Mouse (Mus musculus) lung, postnatal 4 days (tissue): ENCODE results near the gene Il1a.

Source experiments
- DNase-seq, 2 experiments: peaks; one replicate each; pipeline ENCODE4 v3.0.0; 2021

Il1a gene

DNA sequence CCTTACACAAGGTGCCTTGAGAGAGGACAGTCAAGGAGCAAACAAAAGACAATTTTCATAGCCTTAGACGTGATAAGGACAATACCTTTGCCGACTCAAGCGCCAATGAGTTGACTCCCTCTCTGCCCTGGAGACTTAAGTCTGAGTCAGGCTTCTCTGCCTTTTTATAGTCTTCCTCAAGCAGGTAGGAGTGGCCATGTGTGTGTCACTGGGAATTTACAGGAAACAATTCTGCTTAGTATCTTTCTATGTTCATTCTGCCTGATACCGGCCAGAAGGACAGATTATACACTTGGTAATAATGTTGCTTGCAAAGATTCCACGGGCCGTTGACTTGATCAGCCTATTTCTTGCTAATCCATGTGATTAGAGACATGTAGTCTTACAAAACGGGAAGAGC is at the start of gene Il1a:
Gene Il1a, minus strand, starts transcription at position 137 of the 400 bp plus-strand sequence.
- no peak for DNase-seq

DNA sequence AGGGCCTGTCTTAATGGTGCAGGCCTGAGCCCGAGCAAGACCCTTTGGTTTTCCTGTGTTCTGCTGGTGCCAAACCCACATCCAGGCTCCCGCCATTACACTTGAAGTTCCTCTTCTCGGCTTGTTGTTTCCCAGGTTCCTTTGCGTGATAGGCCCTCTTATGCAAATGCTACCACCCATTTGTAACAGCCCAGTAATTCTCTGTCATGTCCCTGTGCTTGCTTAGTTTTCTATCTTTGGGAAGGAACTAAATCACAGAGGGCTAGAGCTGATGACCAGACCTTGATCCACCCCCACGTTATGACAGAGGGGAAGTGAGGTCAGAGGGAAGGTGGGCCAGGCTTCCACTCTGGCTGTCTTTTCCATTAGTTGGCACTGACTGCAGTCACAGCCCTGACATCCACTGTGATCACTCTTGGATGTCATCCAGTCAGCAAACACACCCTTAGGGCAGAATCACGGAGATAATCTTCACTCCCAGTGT is 28.4 kb upstream of the Il1a start:
- DNase-seq = peak; percentile 43

DNA sequence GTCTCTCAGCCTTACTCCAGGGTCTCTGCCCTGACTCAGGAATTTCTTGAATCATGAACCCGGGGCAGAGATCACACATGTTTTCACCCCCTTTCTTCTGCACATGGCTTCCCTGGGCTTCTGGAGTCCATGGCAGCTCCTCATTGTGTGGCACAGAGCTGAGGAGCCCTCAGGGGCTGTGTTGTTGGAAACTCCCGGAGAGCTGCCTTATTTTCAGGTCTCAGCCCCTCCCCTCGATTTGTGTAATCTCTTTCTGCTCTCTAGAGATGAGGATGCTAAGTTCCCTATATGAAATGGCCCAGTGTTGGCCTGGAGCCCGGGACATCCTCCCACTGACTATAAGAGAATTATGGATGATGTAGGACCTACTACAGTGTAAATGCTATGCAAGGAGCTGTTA is 23.7 kb upstream of the Il1a start:
- DNase-seq = no peak

DNA sequence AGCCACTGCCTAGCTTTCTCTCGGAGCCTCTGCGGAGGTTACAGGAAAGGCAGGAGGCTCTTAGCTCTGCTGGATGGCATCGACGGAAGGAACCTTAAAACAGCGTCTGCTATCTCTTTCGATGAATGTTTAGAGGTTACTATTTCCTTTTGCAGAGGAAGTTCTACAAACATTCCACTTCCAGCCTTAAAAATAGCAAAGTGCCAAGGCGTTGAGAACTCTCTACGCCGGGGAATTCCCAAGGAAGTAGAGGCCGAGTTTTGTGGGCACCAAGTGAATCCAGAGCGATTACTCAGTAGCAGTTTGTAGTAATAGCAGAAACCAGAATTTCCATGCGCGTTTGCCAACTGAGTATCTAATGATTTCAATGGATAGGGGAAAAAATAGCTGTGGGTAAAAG is 20.8 kb upstream of the Il1a start:
- peak; percentile 29 to 54 for DNase-seq

DNA sequence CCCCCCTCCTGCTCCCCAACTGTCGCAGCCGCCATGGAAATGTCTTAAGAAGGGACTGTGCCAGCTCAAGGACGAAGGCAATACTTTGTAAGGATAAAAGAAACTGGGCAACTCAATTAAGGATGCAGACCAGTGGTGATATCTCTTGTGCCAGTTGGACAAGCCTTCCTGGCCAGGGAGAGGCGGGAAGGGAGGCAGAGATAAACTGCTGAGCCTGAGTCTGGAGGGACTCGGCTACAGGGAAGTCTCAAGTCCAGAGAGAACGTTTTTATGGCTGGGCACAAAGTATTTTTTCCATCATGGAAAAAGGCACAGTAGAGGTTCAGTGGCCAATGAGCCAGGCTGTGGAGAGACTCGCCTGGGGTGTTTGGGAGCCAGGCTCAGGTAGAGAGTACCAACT is 20.3 kb upstream of the Il1a start:
- no peak for DNase-seq

DNA sequence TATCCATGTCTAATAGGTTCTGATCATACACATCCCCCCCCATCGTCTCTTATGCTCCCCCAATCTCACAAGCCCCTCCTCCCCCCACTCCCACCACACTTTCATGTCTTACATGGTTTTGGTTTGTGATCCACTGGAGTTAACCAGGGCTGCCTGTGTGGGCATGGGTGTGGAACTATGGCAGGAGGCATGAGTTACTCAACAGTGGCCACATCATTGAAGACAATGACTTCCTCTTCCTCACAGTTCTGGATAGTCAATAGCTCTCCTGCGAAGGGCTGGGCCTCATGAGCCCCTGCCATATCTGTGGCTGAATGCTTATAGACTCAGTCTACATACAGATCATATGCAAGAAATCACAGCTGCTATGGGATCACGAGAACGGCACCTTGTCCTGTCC is 18.5 kb upstream of the Il1a start:
- peak in 1 of 2 experiments; percentile 17 for DNase-seq

DNA sequence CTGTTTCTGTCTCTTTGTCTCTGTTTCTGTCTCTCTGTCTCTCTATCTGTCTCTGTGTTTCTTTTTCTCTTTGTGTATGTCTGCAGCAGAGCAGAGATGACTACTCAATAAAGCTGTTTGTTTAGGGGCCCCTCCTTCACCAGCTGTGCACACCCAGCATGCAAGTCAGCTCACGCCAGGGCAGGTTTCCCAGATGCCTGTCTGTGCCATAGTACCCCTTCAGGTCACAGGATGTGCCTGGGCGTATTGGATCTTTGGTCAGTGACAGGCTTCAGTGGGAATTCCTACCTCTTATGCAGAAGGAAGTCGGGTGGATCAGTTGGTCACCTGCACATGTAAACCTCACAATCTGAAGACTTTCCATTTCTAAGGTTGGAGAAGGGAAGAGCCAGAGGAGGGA is 14.4 kb upstream of the Il1a start:
- DNase-seq = no peak

DNA sequence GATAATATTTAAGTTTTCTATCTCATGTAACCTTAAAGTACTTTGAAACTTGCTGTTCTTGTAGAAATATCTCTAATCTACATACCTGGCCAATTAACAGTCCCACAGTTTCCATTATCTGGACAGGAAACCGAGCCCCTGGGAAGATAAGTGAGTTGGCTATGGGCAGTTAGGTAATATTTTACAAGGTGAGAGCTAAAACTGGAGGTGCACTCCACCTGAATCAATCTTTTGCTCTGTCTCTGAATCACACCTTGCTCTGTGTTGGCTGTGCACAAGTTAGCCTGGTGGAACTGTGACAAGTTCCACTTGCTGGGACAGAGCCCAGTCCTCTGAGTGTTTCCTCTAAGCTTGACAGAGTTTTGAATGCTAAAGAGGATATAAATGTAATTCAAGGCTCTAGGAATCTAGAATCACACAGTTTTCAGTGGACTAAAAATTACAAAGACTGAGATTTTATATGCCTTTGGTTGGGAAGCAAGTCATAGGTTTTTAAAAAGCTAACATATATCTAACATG is 12.4 kb upstream of the Il1a start:
- DNase-seq = no peak

DNA sequence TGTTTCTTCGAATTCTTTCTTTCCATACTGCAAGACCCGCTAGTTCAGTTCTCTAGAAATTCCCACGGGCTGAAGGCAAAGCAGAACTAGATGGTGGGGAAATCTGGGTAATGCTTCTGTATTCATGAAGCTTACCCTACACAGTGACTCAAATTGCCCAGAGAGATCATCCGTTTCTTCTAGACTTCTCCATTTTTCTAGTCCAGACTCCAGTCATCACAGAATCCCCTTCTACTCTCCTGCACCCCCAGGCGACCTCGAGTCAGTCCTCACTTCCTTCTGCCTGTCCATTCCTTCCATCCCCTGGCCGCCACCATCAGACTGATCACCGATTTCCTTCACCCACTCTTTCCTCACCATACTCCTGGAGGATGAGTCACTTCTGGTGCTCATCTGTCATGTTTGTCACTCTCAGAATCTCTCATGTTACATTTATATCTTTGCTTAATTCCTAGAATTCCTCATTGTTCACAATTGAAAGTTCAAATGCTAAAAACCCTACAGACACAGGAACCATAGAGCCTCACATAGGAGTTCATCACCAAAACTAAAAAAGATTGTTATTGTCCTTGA is 10.3 kb upstream of the Il1a start:
- DNase-seq = peak in 1 of 2 experiments; percentile 32

DNA sequence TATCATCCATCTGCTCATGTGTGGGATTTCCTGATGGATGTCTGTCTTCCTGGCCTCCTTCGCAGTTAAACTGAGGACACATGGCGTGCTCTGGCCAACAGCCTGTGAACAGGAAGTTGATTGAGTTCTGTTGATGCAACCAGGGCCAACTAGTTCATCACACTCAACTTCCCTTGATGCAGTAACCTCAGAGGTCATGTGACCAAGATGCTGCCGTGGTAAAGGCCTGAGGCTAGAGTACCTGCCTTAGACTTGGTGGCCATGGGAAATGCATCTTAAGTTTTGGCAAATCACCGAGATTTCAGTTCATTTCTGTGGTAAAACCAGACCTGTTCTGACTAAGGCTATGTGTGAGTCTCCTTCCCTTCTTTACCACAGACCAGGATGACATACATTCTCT is 6.1 kb upstream of the Il1a start:
- peak; percentile 50 to 59 for DNase-seq

DNA sequence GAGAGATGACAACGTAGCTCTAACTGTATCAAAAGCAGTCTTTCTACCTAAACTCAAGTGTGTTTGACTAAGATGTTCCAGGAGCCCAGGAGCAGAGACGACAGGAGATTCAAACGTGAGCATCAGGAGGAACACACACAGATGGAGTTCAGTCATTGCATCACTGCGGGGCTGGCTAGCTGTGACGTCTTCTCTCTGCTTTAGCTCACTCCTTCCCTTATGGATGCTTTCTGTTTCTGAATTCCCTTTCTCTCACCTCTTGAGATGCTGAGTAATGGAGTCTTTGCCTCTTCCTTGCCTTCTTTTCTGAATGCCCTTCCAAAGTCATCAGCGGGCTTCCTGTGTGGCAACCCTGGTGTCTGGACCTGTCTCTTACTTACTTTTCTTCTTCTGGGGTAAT is 5.1 kb upstream of the Il1a start:
- no peak for DNase-seq

DNA sequence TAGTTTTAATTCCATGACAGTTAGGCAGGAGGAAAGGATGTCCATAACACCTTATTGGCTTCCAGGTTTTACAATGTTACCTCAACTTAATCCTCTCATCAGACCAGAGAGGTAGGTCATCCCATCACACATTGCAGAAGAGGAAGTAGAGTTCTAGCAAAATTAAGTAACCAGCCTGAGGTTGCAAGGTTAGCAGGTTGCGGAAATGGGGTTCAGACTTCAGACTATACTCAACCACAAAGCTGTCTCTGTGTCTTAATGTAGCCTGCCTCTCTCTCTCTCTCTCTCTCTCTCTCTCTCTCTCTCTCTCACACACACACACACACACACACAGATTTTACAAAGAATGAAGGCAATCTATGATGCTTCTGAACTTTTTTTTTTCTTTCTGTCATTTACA is 4.2 kb upstream of the Il1a start:
- DNase-seq = no peak

DNA sequence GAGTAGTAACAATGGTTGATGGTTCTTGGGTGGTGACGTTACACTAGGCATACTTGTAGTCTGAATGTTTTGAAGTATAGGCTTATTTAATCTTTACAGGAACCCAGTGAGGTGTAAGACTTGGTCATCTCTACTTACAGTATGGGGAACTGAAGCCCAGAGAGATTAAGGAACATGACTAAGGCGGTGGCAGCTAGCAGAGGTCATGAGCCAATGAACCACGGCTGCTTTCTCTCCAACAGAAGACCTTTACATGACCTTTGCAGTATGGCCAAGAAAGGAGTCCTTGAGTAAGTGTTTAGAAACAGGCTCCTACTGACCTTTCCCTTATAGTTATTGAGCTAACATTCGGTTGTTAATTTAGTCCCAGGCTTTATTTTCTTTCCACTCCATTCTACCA is 3.8 kb downstream of the Il1a start:
- no peak for DNase-seq

DNA sequence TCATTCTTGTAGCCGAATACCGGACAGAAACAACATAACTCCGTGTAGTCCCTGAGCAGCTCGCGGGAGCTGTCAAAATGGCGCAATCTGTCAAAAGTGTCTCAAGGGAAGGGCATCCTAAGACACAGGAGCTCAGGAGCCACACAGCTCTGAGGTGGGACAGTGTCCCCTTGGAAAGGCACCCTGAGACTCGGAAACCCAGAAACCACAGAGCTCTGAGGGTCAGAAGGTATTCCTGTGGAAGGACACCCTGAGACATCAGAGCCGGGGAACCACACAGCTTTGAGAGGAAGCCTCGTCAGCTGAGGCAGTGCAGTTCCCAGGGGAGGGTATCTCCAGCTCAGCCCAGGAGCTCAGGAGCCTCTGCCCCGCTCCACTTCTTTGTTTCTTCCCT is 12.2 kb downstream of the Il1a start:
- DNase-seq = peak in 1 of 2 experiments; percentile 33

DNA sequence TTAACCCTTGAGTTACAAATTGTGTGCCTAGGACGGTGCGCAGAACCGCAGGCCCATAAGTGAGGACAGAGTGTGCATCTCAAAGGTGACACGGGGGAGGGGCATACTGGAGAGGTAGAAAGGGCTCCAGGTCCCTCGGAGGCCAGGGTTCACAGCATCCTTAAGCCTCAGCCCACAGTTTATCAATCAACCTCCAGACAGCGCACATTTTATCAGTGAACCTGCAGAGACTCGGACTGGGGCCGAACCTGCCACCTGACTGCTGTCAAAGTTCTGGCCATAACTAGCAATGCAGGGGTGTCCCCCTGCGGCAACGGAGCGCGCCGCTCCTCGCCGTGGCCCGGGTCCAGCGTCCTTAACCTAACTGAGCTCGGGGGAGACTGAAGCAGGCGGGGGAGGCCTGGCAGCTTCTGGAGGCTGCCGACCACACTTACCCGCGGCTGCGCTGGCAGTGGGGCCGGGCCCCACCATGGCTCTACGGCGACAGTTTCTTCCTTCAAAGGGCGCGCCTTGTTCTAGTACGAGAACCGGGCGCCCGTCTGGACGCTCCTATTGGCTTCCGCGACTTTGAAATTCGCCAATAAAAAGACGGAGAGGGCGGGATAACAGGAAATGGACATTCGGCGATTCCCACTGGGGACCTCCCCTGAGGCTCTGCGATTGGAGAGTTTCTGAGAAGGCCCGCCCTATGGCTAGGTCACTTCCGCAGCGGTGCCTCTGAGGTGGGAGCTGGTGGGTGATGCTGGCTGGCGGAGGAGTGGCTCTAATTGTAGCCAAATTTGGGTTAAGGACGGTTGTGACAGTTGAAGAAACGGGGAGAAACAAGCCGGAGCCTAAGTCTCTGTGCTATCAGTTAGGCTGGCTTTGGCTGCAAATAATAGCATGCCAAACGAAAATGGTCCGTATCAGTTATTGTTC is 12.8 kb downstream of the Il1a start, which contains the start of gene Ckap2l:
Gene Ckap2l, minus strand, starts transcription at position 542 of the 918 bp plus-strand sequence.
- peak; percentile 98 for DNase-seq

DNA sequence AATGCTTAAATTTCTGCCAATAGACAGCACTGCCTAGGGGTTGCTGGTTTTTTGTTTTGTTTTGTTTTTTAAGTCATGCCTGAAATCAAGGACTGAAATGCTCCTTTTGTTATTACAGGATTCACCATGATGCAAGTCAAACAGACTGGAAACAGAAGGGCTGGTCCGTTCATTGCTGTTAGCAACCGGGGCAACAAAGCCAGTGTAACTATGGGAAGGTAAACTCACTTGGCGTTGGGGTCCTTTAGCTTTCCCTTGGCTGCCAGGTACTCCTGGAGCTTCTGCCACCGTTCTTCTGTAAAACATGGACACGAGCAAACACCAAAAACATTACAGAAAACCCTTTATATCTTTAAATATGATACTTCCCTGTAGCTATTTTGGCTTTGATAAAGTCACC is 13.7 kb downstream of the Il1a start:
- no peak for DNase-seq

DNA sequence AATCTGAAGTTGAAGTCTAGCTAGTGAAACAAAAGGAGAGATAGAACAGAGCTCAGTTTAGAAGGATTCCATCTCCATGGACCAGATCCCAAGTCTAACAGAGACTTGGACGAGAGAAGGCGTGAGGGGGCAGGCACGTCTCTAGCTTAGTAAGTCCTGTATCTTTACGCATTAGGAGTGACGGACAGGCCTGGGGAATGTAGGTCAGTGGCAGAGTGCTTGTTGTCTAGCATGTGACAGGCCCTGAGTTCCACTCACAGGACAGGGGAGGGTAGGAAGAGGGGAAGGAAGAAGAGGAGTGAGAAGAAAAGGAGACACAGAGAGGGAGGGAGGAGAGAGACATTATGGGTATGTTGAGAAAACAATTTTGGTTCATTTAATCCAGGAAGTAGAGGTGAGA is 14.7 kb downstream of the Il1a start:
- DNase-seq = no peak

DNA sequence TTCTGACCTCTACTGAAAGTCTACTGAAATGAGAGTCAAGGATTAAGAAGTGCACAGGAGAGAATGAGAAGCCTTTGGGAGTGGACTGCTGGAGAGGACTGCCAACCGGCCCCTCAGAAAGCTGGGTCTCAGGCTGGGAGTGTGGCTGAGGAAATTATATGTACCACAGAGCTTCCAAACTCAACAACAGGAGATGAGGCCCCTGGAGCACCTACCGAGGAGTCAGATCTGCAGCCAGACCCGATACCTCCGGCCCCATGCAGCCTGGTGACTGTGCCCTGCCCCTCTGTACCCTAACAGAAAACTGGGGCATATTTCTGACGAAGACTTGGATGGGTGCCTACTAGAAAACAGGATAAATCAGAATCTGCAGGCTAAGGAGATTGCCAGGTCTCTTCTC is 35.9 kb downstream of the Il1a start:
- DNase-seq = no peak

DNA sequence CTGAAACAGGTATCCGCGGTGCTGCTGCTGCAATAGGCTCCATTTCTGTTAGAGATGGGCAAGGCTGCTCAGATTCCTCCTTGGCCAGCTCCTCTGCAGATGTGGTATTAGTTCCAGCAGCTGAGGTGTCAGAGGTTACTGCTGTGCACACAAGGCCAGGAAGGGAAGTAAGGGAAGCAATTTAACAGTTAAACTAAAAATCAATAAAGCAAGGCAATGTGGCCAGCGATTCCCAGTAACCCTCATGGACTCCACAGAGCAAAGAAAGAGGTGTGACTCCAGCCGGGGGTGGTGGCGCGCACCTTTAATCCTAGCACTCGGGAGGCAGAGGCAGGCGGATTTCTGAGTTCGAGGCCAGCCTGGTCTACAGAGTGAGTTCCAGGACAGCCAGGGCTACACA is 39.2 kb downstream of the Il1a start:
- no peak for DNase-seq

DNA sequence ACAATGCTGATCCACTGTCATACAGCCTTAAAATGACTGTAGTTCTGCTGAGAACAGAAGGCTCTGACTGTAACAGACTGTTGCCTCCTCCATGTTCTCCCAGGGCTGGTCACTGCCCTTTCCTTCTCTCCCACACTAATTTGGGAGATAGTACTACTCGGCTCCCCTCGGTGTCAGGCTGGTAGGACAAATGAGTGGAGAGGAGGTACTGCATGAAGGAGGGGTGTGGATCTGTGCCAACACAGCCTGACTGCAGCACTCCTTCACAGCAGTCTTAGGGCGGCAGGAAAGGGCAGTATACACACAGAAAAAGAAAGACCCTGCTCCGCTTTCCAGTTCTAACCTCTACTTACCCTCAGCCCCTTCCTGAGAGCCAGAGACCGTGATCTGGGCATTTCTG is 39.8 kb downstream of the Il1a start:
- no peak for DNase-seq

DNA sequence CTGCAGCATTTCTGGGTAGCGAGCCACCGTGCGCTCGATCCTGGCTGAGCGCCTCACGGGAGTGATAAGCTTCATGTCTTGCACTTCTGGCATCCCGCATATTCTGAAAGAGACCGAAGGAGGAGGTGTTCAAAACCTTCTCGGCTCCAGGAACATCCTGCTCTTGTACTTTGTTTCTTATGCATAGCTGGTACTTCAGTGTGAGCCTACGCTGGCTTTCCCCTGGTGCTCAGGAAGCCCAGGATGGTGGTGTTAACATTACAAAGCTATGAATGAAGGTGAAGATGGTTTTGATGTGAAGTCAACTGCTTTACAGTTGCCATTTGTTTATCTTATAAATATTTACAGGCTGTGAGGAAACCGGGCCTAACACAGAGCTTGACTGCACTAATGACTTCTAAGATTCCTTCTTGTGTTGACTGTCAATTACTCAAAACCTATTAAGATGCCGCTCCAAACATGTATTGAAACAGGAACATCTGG is 40.6 kb downstream of the Il1a start:
- DNase-seq = no peak

DNA sequence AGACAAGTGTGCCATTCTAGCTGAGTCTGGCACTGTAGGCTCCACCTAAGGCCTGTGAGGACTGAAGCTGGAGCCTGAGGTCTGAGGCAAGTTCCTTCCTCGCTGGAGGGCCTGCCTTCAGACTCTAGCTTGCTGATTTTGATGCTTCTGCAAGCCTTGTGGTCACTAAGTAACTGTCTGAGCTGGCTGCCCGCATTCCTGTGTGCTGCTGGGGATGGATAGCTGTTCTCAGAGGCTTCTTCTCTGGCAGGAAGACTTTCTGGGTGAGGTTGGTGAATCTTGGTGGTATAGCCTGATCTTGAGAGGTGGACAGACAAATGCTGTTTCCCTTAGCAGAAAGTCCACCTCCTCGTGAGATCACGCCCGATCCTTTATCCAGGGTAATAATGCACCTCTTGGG is 42.0 kb downstream of the Il1a start:
- DNase-seq = no peak

DNA sequence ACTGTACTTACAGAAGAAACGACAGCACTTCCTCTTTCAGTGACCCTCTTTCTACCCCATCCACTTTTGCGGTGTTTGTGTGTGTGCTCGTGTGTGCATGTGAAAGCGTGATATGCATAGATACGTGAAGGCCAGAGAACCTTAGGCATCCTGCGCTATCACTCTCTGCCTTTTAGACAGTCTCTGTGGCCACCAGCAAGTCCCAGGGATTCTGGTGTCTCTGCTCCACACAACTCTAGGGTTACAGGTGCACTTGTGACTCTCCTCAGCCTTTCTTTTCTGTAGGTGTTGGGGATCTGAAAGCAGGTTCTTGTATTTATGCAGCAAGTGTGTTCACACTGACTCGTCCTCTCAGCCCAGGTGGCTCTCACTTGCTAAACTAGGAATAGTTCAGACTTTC is 44.5 kb downstream of the Il1a start:
- DNase-seq = no peak

DNA sequence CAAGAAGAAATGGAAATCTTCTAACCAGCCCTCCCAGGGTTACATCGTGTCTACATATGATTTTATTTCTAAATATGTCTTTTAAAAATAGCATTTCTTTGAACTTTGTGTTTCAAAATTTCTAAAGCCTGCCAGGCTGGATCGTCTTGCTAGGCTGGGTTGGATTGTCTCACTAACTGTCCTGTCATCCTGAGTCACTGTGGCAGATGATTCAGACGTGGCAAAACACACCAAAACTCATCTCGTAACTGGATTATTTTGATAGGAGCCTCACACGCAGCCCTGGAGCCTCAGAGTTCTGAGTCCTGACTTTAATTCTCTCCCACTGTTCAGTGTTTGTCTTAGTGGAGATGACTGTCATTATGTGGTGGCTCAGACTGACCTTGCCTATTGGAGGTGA is 46.7 kb downstream of the Il1a start:
- DNase-seq = peak in 1 of 2 experiments; percentile 2
